Mouse (Mus musculus) cerebellum, adult 9-10 months (tissue): ENCODE measurements around the gene Vps26a.
"Not testable (repeated sequence)": the region's sequence is repeated elsewhere in the genome, so short reads cannot be mapped to it uniquely, and the experiment has no call there.

Experiments
- DNase-seq: peaks from one replicate; pipeline ENCODE4 v3.0.0; 2022

The Vps26a gene

DNA sequence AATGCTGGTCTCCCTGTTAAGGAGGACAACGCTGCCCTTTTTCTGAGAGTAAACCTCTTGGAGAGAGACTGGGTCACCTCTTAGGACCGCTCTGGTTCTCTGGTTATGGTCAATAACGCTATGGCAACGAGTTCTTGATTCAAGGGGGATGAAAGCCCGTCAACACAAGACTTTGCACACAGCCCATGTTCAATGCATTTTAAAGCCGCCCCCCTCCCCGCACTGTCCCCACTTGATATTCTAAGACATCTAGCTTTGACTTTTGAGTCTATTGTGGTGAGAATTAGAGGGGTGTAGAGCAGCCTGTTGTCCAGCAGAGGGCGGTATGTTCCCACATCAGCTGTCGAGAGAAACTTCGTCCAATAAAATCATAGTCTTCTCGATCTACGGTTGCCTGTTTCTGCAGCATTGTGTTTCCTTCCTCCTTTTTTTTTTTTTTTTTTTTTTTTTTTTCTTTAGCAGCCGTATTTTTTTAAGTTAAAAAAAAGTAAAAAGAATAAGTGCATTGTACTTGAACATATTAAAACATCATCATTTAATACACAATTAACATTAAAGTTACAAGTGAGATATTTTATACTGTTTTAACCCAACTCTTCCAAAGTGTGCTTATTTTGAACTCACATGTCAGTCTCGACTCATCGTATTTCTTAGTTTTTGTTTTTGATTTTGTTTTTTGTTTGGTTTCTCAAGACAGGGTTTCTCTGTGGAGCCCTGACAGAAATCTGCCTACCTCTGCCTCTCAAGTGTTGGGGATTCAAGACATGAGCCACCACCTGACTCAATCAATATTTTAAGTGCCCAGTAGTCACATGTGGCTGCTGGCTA, 13.7 kb upstream of the Vps26a start:
- DNase-seq, result peak; percentile 74

DNA sequence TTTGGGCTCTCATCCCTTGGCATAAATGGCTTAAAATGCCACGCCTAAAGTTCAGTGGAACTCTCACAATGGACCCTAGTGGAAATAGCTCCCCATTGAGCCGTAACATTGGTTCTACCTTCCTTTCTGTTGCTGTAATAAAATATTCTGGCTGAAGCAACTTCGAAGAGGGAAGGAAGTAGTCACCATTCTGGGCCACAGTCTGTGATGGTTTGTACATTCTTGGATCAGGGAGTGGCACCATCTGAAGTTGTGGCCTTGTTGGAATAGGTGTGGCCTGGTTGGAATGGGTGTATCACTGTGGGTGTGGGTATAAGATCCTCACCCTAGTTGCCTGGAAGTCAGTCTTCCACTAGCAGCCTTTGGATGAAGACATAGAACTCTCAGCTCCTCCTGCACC, 5.1 kb upstream of the Vps26a start:
- DNase-seq, result not testable (repeated sequence)

DNA sequence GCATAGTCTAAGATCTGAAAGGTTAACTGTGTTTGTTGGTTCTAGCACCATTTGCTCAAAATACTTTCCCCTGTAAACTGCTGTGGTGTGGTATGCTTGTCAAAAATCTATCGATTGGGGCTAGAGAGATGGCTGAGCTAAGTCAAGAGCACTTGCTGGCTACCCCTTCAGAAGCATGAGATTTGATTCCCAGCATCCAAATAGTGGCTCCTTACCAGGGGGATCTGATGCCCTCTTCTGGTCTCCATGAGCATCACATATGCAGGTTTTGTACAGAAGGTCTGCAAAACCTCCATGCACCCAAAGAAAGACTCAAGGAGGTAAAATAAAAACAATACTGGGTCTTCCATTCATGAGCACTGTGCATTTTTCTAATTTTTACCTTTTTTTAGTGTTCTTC, 1.7 kb upstream of the Vps26a start:
- peak; percentile 73 for DNase-seq

DNA sequence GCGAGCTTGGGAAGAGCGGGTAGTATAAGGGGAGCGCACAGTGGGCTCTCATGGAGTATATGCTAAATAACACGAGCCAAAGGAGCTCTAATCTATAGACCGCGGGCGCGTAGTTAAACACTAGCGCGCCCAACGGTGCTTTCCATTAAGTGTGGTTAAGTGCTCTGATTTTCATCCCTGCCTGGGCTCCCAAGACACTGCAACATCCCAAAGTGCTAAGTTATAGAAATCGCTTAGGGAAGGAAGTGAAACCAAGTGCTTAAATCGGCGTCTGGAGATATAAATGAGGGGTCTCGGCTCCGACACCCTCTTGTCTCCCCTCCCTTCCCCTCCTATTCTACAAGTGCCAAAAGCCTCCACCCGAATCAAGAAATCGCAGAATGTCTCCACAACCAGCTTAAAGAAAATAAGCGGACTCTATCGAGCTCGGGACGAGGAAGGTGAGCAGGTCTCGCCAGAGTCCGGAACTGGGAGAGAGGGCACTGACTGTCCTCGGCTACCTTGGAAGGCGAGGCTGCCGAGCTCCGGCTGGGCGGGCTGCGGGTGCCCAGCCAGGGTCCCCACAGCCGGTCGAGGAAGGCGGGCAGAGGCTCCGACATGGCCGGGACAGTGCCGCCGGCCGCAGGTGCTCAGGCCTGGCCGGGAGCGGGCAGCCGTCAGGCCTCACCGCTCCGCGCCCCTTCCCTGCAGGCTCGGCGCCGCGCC, 575 bp downstream of the Vps26a start:
- DNase-seq, result no peak

DNA sequence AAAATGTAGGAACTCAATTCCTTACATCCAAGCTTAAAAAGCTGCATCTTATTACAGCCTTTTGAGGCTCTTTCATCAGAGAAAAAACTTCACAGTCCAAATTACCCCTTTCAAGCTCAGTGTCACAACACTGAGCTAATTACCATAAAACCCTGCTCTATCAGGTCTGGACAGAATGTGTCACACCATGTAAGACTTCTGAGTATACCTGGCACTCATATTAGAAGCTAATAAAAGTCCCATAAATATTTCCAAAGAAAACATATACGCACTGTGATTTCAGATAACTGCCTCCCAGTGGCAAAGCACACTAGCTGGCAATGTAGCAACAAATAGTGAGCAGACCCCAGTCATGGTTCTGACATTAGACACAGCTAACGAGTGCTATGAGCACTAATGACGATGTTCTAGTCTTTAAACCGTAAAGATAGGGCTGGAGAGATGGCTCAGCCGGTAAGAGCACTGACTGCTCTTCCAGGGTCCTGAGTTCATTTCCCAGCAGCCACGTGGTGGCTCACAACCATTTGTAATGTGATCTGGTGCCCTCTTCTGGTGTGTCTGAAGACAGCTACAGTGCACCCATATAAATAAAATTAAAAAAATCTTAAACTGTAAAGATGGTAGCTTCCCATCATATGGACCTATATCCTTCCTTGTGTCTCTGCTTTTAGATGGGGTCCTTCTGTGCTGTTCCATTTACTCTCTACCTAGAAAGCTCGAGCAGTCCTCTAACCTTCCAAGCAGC, 5.3 kb downstream of the Vps26a start:
- no peak for DNase-seq

DNA sequence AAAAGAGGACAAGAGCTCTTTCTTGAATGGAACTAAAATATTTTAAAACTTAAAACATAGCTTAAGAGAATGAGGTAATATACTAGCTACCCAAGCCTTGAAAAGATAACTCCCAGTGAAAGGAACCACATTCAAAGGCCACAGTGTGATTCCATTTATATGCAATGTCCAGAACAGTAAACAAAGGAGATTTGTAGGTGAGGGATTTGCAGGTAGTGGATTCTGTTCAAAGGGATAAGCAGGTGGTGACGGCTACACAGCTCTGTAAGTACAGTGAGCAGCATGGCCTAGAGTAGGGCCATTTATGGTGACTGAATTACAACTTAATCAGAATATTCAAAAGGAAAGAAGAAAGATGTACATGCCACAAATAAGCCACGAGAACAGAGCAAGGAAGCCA, 9.6 kb downstream of the Vps26a start:
- no peak for DNase-seq

DNA sequence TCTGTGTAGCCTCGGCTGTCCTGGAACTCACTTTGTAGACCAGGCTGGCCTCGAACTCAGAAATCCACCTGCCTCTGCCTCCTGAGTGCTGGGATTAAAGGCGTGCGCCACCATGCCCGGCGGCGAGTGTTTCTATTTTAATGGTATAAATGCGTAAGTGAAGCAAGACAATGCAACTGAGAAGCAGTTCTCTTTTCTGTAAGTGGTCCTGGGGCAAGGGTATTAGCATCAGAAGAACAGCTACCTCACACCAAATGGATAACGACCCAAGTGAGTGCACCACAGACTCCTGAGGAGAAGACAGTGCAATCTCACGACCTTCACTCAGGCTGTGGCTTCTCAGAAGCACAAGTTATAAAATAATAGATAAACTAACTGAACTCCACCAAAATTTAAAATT, 11.7 kb downstream of the Vps26a start:
- DNase-seq, result no peak

DNA sequence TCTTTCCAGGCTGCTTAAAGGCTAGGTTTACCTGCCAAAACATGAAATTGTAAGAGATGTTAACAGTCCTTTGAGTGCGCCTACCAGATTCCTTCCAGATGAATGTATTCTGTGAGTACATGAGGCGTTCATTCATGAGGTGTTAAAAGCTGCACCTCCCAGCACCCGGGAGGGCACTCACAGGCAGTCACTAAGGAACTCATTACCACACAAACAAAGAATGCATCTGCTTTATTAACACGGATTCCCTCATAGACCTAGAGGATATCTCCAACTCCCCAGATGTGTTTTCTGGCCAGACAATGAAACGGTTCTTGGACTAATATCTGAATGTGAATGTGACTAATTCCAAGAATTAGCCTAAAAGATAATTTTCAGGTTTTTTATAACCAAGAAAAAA, 15.5 kb downstream of the Vps26a start:
- no peak for DNase-seq

DNA sequence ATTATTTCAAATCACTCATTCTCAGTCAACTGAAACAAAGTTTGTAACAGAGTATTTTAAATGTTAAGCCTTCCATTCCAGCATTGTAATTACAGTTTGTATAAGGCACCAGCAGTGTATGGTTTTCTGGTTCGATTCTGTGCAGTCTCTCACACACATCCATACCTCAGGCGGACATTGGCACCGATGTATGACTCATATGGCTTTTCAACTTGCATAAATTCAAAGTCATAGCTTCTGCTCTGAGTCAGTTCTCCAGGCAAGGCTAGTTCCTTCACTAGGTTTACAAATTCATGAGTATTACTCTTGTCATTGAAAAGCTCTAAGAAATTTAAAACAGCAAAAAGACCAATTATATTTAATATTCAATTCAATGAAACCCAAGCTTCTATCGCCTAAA, 16.9 kb downstream of the Vps26a start:
- no peak for DNase-seq

DNA sequence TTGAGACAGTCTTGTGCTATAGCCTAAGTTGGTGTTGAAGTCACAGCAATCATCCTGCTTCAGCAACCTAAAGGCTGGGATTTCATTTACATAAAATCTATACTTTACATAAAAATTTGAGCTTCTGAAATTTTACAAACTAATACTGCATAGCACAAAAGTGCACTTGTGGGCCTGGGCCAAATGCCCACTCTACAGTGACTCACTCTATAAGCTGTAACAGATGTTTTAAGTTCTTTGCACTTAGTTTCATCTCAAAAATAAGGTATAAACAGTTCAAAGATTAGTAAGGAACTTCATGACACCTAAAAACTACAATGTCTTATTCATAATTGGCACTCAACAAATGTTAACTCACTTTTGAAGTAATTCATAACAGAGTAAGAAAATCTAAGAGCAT, 25.3 kb downstream of the Vps26a start:
- DNase-seq, result no peak

DNA sequence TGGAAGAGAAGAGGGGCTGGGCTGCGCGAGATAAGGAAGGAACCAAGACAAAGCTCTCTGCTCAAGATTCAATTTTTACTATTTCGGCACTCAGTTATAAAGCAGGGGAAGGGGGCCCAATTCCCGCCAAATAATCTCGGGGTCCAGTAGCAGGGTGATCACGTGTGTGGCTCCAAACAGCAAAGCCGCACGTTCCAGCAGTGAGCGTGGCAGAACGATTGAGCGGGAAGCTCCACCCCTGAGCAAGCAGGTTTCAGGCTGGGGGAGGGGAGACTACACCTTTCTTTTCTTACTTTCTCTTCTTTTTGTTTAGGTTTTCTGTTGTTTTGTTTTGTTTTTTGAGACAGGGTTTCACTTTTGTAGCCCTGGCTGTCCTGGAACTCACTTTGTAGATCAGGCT, 34.6 kb downstream of the Vps26a start:
- DNase-seq, result not testable (repeated sequence)

DNA sequence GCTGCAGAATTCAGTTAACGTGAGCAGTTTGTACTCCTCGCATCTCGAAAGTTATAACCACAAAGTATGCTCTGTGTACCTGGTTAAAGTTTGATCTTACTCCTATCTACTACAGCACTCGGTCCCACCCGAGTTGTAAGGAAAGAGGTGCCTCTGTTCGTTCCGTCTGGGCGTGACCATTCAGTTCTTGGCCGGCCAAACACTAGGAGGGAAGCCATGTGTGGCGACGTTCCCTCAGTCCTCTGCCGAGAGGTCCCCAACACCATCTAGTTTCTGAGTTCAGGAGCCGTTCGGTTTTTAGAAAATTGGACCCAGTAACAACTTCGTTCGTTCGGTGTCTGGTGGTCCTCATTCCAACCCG, 36.3 kb downstream of the Vps26a start:
- no peak for DNase-seq

DNA sequence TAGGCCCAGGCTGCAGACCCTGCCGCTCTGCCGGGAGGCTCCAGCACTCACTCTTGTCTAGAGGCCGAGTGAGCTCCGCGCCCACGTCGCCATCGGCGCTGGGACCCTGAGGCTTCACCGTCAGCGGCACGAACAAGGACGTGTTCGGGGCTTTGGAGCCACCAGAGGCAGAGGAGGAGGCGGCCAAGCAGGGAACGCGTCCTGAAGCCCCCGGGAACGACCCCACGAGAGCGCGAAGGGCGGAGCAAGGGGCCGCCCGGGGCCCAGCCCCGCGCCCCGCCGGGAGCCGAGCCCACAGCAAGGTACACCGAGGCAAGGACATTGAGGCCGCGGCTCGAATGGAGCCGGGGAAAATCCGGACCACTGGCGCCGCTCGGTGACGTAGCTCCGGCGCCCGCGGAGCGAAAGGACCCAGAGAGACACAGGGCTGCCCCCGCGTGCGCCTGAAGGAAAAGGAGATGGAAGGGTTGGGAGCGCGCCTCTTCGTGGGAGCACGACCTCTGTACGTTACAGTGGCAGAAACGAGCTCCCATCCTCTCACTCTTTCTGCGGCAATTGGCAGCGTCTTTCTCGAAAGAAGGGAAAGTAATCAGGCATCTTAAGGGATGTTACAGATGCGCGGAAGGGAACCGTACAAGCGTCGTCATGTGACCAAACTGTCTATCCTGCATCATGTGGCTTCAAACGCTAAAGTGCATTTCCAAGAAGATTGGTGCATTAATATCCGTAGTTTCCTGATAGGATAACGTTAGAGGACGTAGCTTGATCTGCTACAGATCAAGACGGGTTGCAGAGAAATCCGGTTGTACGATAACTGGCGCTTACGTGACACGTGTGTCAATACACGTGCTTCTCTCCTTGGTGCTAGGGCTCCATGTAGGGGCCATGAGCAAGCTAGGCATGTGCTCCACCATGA, 37.0 kb downstream of the Vps26a start, which contains the start of the genes 4930507D05Rik and Supv3l1:
Gene 4930507D05Rik, plus strand, starts transcription at position 126 of the 916 bp plus-strand sequence.
Gene Supv3l1, minus strand, starts transcription at position 375 of the 916 bp plus-strand sequence.
- peak; percentile 94 for DNase-seq

DNA sequence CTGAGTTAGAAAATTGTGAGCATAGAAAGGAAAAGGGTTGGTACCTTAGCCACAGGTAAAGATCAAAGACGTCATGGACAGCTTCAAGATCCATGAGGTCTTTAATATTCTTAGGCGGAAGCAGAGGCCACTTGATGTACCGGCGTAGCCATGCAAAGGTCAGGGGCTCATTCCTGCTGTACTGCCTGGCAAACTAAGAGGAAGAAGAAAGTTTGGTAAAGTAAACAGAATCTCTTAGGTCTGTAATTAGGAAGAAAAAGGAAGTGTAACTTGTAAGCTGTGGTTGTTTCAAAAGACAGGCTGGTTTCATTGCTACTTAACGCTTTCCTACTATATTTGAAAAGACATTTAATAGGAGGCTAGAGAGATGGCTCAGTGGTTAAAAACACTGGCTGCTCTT, 56.2 kb downstream of the Vps26a start:
- DNase-seq, result no peak

DNA sequence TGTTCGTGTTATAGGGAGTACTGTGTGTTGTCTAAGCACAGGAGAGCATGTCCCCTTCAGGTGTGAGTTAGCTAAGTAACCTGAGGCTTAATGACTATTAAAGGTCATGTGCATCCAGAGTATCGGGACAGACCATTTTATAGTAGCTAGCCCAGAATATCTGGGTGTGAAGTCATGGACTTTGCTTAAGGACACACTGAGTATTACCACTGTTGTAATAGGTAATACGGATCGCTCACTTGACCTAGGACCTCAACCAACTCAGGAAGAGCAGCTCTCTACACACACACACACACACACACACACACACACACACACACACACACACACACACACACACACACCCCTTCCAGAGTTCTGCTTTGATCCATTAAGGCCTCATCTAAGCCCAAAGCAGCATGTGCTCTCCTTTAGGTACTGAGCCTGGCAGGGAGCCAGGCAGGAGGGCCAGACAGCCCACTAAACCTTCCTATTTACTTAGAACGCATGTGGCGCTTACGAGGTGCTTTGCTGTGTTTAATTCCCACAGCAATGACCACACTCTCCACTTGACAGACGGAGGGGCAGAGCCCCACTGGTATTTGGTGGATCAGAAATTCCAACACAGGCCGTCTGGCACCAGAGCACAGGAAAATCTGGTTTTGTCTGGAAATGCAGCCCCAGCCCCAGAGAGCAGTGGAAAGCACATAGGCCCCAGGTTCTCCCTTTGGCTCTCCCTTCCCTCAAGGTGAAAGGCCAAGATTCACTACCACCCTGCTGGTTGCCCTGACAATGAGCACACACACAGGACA, 61.3 kb downstream of the Vps26a start:
- DNase-seq, result no peak

DNA sequence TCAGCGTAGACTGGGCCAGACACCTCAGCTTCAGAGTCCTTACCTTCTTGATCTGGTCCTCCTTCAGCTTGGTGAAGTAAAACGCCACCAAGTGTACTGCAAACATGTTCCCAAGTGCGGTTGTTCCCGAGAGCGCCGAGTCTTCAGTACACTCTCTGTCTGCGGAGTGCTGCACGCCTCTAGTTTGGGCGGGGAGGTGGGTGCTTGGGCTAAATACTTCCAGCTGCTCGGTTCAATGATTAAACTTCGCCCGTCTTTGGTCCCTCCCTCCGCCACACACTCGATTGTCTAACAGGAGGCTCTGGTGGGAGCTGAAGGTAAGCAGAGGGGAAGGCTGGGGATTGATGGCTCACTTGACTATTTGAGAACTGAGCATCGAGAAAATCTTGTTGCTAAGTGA, 64.3 kb downstream of the Vps26a start, which contains the start of gene Hkdc1:
Gene Hkdc1, minus strand, starts transcription at position 237 of the 400 bp plus-strand sequence.
- no peak for DNase-seq

DNA sequence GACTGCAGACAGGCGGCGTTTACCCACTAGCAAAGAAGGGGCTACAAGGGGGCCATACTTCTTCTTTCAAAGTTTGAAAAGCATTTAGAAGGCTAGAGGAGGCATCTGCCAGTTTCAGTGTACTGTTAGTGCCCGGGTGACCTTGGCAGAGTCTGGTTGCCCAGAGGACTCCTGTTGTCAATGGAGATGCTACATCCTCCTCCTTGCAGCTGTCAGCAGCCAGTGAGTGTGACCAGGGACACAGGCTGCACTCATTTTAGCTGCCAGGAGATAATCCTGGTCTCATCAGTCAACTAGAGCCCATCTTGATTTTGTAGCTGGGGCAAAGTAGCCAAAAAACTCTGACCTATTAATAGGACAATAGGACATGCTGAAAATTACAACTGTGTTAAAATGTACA, 65.5 kb downstream of the Vps26a start:
- DNase-seq, result no peak

DNA sequence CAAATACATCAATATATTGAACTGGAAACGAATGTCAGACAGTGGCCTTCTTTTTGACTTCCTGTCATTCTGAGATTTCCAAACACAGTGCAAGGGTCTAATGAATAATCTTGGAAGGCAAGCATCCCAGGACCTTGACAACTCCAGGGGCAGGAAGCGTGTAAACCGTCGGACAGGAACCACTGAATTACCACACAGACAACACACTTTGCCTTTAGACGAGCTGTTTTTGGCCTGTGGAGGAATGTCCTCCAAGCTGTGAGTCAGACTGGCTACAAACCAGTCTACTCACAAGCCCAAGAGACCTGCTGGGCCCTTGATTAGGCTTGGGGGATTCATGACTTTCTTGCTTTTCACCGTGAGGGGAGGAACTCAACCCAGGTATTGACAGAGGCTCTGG, 66.2 kb downstream of the Vps26a start:
- DNase-seq, result no peak

DNA sequence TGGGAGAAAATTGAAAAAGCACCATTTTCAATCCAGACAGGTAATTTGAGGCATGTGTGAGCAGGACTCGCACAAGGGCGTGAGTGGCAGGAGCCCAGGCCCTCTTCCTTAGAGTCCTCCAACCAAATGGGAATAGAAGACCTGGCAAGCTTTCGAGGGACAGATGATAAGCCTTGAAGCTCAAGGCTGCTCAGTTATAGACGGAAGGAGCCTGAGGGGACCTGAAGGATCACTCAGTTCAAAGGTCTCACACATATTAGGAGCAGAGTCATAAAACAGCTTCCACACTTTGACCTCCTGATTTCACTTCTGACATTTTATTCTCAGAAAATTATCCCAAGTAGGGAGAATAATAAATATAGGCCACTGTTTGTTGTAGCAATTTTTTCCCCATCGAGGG, 67.2 kb downstream of the Vps26a start:
- no peak for DNase-seq

DNA sequence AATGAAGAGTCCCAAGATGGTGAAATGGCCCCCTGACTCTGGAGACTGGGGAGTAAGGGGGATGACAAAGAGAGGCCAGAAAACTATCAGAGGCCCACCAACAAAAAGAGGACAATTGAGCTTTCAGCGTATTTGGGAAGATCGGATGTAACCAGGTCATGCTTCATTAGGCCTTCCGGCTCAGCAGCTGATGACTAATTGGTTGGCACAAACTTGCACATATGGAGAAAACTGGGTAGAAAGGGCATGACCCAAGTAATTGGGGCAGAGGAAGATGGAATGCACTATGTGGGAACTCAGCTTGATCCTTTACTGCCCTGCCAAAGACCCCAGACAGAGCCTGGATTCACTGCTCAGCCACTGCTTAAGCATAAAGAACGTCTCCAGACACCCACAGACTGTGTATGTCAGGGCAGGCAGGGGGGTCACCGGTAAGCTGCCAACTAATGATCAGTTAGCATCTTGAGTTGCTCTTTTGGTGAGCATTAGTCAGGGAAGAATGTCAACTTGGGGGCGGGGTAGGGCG, 67.7 kb downstream of the Vps26a start:
- no peak for DNase-seq

DNA sequence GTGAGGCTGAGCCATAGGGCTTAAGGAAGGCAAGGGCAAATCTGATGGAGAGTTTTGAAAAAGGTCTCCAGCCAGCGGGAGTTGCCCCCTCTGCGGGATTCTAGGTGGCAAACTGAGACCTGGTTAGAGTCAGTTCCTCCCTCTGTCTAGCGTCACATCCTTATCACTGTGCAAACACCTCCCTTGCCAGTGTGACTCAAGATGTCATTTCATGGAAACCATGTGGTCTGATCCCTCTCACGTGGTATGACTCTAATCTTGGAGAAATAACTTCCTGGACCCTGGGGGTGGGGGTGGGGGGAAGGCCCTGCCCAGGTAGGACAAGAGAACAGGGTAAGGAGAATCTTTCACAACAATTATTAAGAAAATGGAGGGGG, 73.0 kb downstream of the Vps26a start:
- DNase-seq, result no peak
